Mouse (Mus musculus) small intestine, adult 2 months (tissue): Measurements from ENCODE around the gene M1ap. TPM values are rescaled to one million over a fixed set of nuclear protein-coding genes. Genes with fewer than 3 reads are reported as not detected.

Source experiments
- H3K27ac ChIP-seq: fragments of 200-500 bp; 2 replicates; pipeline ENCODE4 v1.5.1; 2012; ENCODE audit warnings: low read depth, low read length, control low read depth, inconsistent platforms; ENCODE audit not compliant: insufficient read depth
- H3K27me3 ChIP-seq: fragments of 200-500 bp; 2 replicates; pipeline ENCODE4 v1.6.1; 2012; ENCODE audit warnings: mild to moderate bottlenecking, moderate library complexity, low read length, inconsistent platforms; ENCODE audit not compliant: control insufficient read depth, insufficient read depth
- H3K36me3 ChIP-seq: fragments of 200-500 bp; 2 replicates; pipeline ENCODE4 v1.6.1; 2012; ENCODE audit warnings: mild to moderate bottlenecking, low read length, control low read depth, inconsistent platforms; ENCODE audit not compliant: control insufficient read depth, insufficient read depth
- H3K4me1 ChIP-seq: fragments of 200-500 bp; 2 replicates; pipeline ENCODE4 v1.6.1; 2012; ENCODE audit warnings: low read length, inconsistent platforms, mixed read lengths; ENCODE audit not compliant: control insufficient read depth, insufficient read depth, insufficient read length
- H3K4me3 ChIP-seq: fragments of 200-500 bp; 2 replicates; pipeline ENCODE4 v1.5.1; 2012; ENCODE audit warnings: low read depth, mild to moderate bottlenecking, control low read depth, inconsistent platforms, low read length, moderate library complexity
- CTCF ChIP-seq: fragments of 200-500 bp; IDR thresholded peaks from 2 replicates; pipeline ENCODE4 v1.5.1; 2012; ENCODE audit warnings: low read depth, mild to moderate bottlenecking, control low read depth, inconsistent platforms, low read length, moderate library complexity, mixed read lengths; ENCODE audit not compliant: insufficient replicate concordance, insufficient read length; ENCODE audit errors: extremely low read depth
- POLR2A ChIP-seq: fragments of 200-500 bp; IDR thresholded peaks from 2 replicates; pipeline ENCODE4 v1.6.1; 2012; ENCODE audit warnings: low read depth, mild to moderate bottlenecking, control low read depth, inconsistent platforms, low read length, moderate library complexity
- WGBS: fragments of 180-500 bp; shearing (Covaris S2); methylation state at CpG from one replicate; pipeline ENCODE4 v1.1.7; 2018; 5-methylcytosine and 5-hydroxymethylcytosine counted together
- polyA plus RNA-seq: library from polyadenylated mRNA; depleted of rRNA; stranded (reverse); fragments of >200 nt; gene quantifications from 2 replicates; pipeline ENCODE4 v1.2.3, GENCODE M21; 2012

M1ap gene
- polyA plus RNA-seq, 1 experiment, result 1.3 TPM

GRCm38 (mm10) chr6:82909136-82909855 is 37.4 kb upstream of the M1ap start:
- TF ChIP-seq POLR2A (no peak), CTCF (no peak)
- Histone ChIP-seq H3K27ac (no peak overlapping the region), H3K27me3 (no peaks in the 10 kb centered on the region), H3K36me3 (no peaks in the 10 kb centered on the region), H3K4me1 (no peaks in the 10 kb centered on the region), H3K4me3 (no peak overlapping the region)
- WGBS, result 37% methylated on average over 14 of the region's 14 CpGs

DNA sequence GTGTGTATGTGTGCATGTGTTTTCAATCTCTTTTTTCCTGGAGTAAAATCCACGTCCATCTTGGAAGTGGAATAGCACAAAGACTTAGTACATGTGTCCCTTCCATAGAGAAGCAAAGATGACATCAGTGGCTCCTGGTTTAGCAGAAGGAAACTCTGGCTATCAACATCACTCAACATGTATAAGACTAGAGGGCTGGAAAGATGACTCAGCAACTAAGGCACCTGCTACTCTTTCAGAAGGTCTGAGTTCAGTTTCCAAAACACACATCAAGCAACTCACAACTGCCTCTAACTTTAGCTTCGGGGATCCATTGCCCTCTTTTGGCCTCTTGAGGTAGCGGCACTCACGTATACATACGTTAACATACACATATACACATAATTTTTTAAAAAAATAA is 35.4 kb upstream of the M1ap start:
- no peaks in the 10 kb centered on the region for H3K4me1 ChIP-seq
- H3K36me3 ChIP-seq, result no peaks in the 10 kb centered on the region
- no peak overlapping the region for H3K27ac ChIP-seq
- TF ChIP-seq CTCF (no peak), POLR2A (no peak)
- no peak overlapping the region for H3K4me3 ChIP-seq
- H3K27me3 ChIP-seq, result no peaks in the 10 kb centered on the region
- WGBS, result 89% methylated on average over 5 of the region's 5 CpGs

DNA sequence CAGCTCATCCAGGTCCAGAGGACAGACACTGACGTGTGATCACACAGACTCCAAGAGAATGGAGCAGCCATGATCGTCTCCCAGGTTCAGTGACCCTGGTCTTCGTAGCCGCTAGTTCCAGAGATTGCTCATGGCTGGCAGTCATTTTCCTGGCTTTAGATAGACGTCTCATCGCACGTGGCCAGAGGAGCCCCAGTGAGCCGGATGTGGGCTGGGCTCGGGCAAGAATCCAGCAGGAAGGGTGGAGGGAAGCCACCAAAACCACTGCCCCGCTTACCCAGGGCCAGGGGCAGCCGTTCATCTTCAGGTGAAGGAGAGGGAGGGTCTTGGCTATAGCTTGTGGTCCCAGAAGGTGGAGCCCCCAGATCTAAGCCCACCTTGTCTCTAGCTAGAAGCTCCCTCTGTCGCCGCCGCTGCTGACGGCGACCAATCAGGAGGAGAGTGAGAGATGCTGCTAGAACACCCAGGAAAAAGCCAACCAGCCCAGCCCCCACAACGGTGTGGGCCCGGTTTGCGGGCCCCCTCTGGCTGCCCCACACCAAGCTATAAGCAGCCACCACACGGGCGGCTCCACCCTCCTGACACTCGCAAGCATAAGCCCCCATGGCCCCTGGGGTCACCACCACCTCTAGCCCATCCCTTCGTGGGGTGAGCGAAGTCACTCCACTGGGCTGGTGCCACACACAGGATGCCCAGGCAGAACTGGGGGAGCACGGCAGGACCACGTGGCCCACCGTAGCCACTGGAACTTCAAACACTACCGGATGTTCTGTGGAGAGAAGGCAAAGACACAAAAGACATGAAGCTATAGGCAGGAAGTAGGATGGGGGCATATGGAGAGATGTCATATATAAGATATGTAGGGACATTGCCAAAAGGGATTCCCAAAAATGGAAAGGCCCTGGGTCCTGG is 33.1 kb upstream of the M1ap start:
- 66% methylated on average over 28 of the region's 28 CpGs for WGBS
- Histone ChIP-seq H3K27me3 (no peaks in the 10 kb centered on the region), H3K36me3 (no peaks in the 10 kb centered on the region), H3K27ac (no peak overlapping the region), H3K4me1 (no peaks in the 10 kb centered on the region), H3K4me3 (peak overlapping the region; percentile 28)
- no peak for TF ChIP-seq CTCF
- TF ChIP-seq POLR2A, result no peak

DNA sequence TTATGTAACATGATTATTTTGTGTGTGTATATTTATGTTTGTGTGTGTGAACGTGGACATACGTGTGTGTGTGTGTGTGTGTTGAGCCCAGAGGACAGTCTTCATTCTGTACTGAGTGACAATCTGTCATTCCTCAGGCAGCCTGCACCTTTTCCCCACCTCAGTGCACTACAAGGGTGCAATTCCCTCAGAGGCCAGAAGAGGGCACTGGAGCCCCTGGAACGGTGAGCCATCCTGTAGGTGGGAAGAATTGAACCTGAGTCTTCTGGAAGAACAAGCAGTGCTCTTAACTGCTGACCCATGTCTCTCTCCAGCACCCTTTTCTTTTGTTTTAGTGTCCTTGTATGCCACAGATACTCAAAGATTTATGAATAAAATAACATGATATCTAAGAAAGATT is 30.8 kb upstream of the M1ap start:
- Histone ChIP-seq H3K4me3 (no peak overlapping the region), H3K36me3 (no peaks in the 10 kb centered on the region), H3K27me3 (no peaks in the 10 kb centered on the region), H3K4me1 (no peaks in the 10 kb centered on the region), H3K27ac (no peak overlapping the region)
- TF ChIP-seq CTCF, result peak; percentile 88; the same call in 1 of the 2 replicates
- TF ChIP-seq POLR2A, result no peak
- WGBS, result 34% methylated on average over 3 of the region's 3 CpGs

GRCm38 (mm10) chr6:82916459-82916858 is 30.2 kb upstream of the M1ap start:
- TF ChIP-seq CTCF (no peak), POLR2A (no peak)
- H3K4me1 ChIP-seq, result no peaks in the 10 kb centered on the region
- WGBS, result 83% methylated on average over 4 of the region's 4 CpGs

GRCm38 (mm10) chr6:82917076-82917777 is 29.5 kb upstream of the M1ap start:
- Histone ChIP-seq H3K36me3 (no peaks in the 10 kb centered on the region), H3K4me3 (no peak overlapping the region), H3K27me3 (no peaks in the 10 kb centered on the region), H3K27ac (no peak overlapping the region), H3K4me1 (no peaks in the 10 kb centered on the region)
- TF ChIP-seq CTCF (no peak), POLR2A (no peak)
- WGBS, result 71% methylated on average over 26 of the region's 26 CpGs

More at GRCm38 (mm10) chr6:82916459-82916858, 30.2 kb upstream of the M1ap start:
- no peaks in the 10 kb centered on the region for H3K36me3 ChIP-seq
- H3K27me3 ChIP-seq, result no peaks in the 10 kb centered on the region
- no peak overlapping the region for H3K27ac ChIP-seq
- no peak overlapping the region for H3K4me3 ChIP-seq
